Mouse (Mus musculus) layer of hippocampus, postnatal 25 days (tissue): ENCODE data around the gene Dync1i2. TPM values are rescaled to one million over a fixed set of nuclear protein-coding genes. Genes with fewer than 3 reads are reported as not detected.
A peak's percentile ranks its signal among the peaks of the same experiment; 100 is the strongest.

ENCODE experiments used
- DNase-seq, 2 experiments: peaks; one replicate each; pipeline ENCODE4 v3.0.0; 2022; ENCODE audit warnings: mixed read lengths in 2 of 2, low spot score in 1 of 2; ENCODE audit errors: extremely low spot score in 1 of 2
- total RNA-seq, 2 experiments: library from RNA; stranded (reverse); gene quantifications; 2 replicates each; pipeline ENCODE4 v1.2.3; 2021

The Dync1i2 gene
- total RNA-seq, 2 experiments from 2014 or later, result 124 to 137 TPM

- no peak for DNase-seq
Measured at GRCm38 (mm10) chr2:71264585-71264984, 53.1 kb downstream of the Dync1i2 start.

DNA sequence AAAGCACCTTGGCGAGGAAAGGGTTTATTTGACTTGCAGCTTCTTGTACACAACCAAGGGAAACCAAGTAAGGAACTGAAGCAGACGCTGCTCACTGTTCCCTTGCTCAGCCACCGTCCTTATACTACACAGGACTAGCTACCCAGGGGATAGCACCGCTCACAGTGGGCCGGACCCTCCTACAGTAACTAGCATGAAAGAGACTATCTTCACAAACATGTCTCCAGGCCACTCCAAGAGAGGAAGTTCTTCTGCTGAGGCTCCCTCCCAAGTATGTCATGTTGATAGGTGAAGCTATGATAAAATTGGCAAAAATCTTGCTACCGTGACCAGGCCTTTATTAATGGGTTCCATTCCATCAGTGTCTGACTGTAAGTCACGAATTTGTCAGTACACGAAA is 57.2 kb downstream of the Dync1i2 start:
- DNase-seq, result no peak

- no peak for DNase-seq
Measured at GRCm38 (mm10) chr2:71269332-71269731, 57.8 kb downstream of the Dync1i2 start.

GRCm38 (mm10) chr2:71270085-71270484 is 58.6 kb downstream of the Dync1i2 start:
- DNase-seq, result no peak

DNA sequence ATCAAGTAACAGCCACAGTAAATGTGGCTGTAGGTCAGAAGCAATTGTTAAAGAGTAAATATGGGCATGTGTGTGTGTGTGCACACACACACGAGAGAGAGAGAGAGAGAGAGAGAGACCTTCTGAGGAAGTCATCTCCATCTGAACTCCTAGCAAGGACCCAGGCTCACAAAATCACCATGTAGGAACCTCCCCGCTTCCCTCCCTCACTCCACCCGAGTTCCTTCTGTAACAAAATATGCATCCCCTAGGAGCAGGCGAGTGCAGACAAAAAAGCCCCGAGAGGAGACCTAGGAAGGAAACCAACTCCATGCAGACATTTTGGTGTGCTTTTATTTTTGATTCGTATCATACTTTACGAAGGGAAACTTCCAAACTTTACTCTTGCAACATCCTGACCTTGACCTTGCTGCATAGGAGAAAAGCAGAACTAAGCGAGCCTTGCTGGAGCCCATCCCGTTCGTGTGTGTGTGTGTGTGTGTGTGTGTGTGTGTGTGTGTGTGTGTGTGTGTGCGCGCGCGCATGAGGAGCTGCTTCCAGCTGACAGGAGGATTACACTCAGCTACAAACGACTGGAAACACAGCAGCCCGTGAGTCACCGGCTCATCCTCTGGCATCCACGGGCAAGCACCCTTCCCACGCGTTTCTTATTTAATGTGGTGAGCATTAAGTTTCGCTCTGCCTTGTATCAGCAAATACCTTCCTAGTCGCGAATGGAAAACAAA is 62.6 kb downstream of the Dync1i2 start:
- DNase-seq, result no peak

- DNase-seq, result no peak
Measured at GRCm38 (mm10) chr2:71275734-71276133, 64.2 kb downstream of the Dync1i2 start.

- peak in 1 of 2 experiments; percentile 28 for DNase-seq
Measured at GRCm38 (mm10) chr2:71278791-71279775, 67.6 kb downstream of the Dync1i2 start.

- no peak for DNase-seq
Measured at GRCm38 (mm10) chr2:71281981-71282380, 70.5 kb downstream of the Dync1i2 start.

GRCm38 (mm10) chr2:71290107-71290775 is 78.7 kb downstream of the Dync1i2 start:
- DNase-seq, result peak; percentile 14 to 19

GRCm38 (mm10) chr2:71291566-71291965 is 80.1 kb downstream of the Dync1i2 start:
- no peak for DNase-seq

GRCm38 (mm10) chr2:71293983-71294382 is 82.5 kb downstream of the Dync1i2 start:
- DNase-seq, result no peak

- no peak for DNase-seq
Measured at GRCm38 (mm10) chr2:71294489-71294888, 83.0 kb downstream of the Dync1i2 start.

DNA sequence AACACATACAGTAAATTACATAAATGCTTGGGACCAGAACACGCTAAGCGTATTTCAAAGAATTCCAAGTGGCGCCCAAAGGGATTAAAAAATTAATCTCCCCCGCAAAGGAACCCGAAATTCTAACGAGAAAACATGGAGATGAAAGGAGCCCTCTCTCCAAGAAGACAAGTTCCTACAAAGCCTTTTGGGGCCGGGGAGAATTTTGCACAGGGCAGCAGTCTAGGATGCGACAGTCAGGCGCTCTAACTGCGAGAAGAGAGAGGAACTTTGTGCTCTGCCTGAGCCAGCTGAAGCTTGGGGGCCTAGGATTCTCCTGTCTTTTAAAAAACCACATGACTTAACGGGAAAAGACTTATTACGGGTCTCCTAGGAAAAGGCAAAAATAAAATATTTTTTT is 84.3 kb downstream of the Dync1i2 start:
- no peak for DNase-seq

GRCm38 (mm10) chr2:71297501-71297900 is 86.0 kb downstream of the Dync1i2 start:
- DNase-seq, result no peak

DNA sequence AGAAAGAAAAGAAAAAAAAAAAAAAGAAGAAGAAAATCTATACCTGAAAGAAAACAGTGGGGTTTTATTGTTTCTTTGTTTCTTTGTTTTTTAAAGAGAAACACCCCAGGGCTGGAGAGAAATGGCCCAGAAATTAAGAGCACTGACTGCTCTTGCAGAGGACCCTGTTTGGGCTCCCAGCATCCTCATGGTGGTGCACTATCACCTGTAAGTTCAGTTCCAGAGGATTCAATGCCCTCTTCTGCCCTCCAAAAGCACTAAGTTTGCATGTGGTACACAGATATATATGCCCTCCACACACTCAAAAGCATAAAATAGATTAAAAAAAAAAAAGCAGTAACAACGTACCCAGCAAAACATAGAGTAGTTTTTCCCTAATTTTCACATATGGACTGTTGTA is 87.2 kb downstream of the Dync1i2 start:
- no peak for DNase-seq

DNA sequence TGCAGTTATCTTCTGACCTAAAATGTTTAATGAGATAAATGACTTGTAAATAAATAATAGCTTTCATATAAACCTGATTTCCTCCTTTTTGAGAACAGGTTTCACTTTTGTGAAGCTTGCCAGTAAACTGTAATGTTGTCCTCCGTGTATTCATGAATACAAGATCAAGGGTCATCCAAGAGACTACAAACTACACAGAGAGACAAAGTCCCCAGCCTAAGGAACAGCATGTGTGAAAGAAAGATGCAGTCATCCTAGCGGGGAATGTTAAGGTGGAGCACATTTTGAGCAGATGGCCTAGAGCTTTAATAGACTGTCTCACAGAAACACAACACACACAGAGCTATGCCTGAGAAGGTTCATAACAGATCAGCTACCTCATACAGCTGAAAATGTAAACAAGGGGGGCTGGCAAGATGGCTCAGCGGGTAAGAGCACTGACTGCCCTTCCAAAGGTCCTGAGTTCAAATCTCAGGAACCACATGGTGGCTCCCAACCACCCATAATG is 90.7 kb downstream of the Dync1i2 start:
- DNase-seq, result no peak

GRCm38 (mm10) chr2:71303221-71303620 is 91.7 kb downstream of the Dync1i2 start:
- no peak for DNase-seq

GRCm38 (mm10) chr2:71304821-71305220 is 93.3 kb downstream of the Dync1i2 start:
- DNase-seq, result no peak

DNA sequence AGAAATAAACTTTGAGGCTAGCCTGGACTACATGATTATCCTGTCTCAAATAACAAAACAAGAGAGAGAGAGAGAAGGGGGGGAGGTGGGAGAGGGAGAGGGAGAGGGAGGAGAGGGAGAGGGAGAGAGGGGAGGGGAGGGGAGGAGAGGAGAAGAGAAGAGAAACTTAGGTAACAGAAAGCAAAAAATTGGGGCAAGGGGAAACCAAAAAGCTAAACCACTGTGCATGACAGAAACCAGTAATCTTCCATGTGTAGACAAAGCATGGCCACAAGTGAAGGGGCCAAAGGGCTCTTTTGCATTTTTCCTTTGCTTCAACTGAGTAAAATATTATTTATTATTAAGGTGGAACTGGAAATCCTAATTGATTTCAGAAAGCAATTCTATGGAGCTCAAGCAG is 94.9 kb downstream of the Dync1i2 start:
- no peak for DNase-seq

DNA sequence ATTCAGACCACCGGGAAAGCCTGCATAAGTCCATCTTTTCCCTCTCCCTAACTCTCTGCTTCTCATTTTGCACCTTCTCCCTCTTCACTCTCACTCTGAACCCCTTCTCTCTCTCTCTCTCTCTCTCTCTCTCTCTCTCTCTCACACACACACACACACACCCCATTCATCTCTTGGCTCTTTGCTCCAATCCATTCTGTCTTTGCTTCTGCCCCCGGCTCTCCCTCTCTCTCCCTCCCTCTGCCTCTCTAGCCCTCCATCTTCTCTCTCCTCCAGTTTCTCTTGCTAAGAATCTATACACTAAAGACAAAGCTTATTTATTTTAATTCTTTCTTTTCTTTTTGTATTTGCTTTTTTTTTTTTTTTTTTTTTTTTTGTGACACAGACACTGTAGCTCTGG is 98.2 kb downstream of the Dync1i2 start:
- DNase-seq, result no peak

- no peak for DNase-seq
Measured at GRCm38 (mm10) chr2:71312067-71312466, 100.6 kb downstream of the Dync1i2 start.
